Mouse (Mus musculus) erythroblast, adult 5-6 weeks (primary cell): ENCODE data around the gene Ywhae. TPM values are rescaled to one million over a fixed set of nuclear protein-coding genes. Genes with fewer than 3 reads are reported as not detected.

Experiments used
- ATAC-seq: replicated peaks from 2 replicates; pipeline ENCODE4 v1.8.0; 2016; ENCODE audit warnings: moderate number of reproducible peaks, mild to moderate bottlenecking, moderate TSS enrichment, inconsistent platforms; ENCODE audit not compliant: poor library complexity, low FRiP score, severe bottlenecking
- total RNA-seq, 2 experiments: library from RNA; stranded (forward) in 1 of 2; stranded (reverse) in 1 of 2; fragments of 150-400 nt in 1 of 2; fragments of 200-764, 138-1000 nt in 1 of 2; gene quantifications; 2 replicates each; pipeline versions ENCODE4 v1.2.3 to v1.2.4; 2015 to 2017; ENCODE audit warnings: low replicate concordance in 2 of 2

Ywhae gene
- total RNA-seq, 2 experiments from 2014 or later = 60.2 to 119 TPM

- ATAC-seq = no peak
These were observed 4.3 kb downstream of the Ywhae start for GRCm38 (mm10) chr11:75736978-75737377.

DNA sequence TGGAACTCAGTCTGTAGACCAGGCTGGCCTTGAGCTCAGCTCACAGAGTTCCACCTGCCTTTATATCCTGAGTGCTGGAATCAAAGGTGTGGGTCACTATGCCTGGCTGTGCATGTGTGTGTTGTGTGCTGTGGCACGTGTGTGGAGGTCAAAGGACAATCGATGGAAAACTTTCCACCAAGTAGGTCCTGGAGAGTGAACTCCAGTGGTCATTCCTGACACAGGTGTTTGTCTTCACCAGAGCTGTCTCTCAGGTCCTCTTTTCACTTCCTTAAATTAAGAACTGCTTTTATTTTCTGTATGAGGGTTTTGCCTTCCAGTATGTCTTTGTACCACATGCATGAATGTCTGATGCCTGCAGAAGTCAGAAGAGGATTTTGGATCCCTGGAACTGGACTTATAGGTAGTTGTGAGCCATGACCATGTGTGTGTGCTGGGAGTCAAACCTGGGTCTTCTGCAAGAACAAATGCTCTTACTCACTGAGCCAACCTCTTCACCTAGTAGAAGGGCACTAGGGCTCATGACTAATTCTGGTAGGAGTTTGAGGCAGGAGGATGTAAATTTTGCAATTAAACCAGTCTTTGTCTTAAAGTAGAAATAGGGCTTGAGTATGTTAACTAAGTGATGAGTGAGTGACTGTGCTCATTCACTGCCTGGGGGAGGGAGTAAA lies 5.3 kb downstream of the Ywhae start:
- no peak for ATAC-seq

GRCm38 (mm10) chr11:75738477-75738821 lies 5.8 kb downstream of the Ywhae start:
- no peak for ATAC-seq

GRCm38 (mm10) chr11:75740204-75740603 lies 7.5 kb downstream of the Ywhae start:
- ATAC-seq = no peak

DNA sequence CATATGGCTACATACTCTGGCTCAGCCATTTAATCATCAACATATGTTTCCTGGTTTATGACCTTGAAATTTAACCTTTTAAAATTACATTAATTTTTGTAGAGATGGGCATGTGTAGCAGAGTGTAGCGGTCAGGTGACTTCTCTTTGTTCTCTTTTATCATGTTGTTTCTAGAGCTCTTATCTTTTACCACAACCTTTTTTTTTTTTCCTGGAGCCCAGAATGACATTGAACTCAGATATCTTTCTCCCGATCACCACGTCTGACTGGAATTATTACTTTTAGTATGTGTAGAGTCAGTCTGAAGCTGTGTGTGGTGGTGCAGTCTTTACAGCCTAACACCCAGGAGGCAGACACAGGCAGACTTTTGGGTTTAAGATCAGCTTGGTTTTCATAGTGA lies 8.9 kb downstream of the Ywhae start:
- no peak for ATAC-seq

DNA sequence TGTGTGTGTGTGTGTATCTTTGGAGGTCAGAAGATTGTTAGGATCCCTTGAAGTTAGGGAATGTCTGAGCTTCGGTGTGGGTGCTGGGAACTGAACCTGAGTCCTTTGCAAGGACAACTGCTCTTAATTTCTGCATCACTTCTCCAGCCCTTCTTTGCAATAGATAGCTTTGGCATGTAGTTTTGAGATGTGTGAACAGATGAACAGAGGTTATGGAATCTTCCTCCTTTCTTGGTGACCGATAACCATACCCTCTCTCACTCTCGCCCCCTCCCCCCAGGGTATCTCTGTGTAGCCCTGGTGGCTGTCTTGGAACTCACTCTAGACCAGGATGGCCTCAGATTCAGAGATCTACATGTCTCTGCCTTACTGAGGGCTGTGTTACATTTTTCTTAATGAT lies 12.1 kb downstream of the Ywhae start:
- ATAC-seq = no peak

DNA sequence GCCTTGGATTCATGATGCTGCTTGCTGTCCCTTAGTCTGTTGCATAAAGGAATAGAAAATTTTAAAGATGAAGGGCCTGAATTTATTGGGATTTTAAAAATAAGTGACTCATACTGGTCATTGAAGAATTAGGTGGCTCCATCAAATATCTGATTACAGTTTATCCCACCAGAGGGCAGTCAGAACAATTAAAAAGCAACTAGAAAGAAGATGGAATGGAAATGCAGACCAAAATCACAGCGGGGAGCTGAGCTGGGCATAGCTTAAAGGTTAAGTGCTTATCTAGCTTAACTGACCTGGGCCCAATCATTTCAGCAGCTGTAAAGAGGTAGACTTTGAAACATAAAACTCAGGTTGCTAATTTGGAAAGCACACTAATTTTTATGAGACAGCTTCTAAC lies 17.9 kb downstream of the Ywhae start:
- ATAC-seq = no peak

DNA sequence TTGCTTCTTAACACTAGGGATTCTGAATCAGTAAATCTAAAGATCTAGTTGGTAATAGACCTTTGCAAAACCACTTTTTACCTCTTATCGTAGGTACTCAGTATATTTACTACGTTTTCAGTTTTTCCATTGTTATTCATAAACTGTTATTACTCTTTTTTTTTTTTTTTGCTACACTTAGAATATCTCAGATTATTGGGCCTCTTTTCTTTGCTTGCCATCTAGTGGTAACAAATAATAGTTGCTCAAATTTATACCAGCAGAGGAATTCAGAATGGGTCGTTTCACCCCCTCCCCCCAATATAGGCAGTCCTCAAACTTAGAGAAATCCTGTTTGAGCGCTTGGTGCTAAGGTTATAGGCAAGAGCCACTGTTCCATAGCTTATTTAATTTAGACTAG lies 18.4 kb downstream of the Ywhae start:
- ATAC-seq = no peak

GRCm38 (mm10) chr11:75756687-75757086 lies 24.0 kb downstream of the Ywhae start:
- ATAC-seq = no peak

DNA sequence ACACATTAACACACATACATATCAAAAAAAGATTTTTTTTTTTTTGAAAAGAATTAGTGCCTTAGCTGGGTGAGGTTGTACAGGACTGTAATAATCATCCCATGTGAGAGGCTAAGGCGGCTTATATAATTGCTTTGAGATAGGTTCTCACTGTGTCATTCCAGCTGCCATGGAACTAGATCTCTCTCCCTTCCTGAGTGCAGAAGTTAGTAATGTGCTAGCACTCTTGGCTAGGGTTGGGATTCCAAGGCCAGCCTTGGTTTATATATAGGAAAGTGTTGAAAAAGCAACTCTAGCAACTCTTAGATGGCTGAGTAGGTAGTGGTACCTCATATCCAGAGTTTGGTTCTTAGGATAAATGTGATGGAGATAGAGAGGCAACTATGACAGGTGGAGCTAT lies 25.9 kb downstream of the Ywhae start:
- no peak for ATAC-seq

- no peak for ATAC-seq
These were observed 28.1 kb downstream of the Ywhae start for GRCm38 (mm10) chr11:75760785-75761184.

DNA sequence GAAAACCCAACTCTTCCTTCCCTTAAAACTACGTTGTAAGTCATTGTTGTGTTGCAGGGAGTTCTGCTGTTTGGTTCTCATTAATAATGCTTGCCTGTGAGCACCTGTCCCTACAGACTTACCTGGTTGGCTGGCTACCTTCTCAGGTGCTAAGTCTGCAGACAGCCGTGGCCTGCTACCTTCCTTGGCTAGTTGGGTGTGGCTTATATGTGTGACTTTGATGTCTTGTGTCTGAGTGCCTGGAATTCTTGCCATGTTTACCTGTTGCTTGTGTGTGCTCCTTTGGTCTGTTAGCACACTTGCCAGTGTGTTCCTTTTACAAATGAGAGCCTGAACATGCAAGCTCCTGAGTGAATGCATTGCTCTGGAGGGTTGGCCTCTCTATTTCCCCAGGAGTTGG lies 30.0 kb downstream of the Ywhae start:
- no peak for ATAC-seq

GRCm38 (mm10) chr11:75764521-75765023 lies 31.9 kb downstream of the Ywhae start:
- no peak for ATAC-seq

- ATAC-seq = no peak
These were observed 32.5 kb downstream of the Ywhae start for GRCm38 (mm10) chr11:75765161-75765560.

DNA sequence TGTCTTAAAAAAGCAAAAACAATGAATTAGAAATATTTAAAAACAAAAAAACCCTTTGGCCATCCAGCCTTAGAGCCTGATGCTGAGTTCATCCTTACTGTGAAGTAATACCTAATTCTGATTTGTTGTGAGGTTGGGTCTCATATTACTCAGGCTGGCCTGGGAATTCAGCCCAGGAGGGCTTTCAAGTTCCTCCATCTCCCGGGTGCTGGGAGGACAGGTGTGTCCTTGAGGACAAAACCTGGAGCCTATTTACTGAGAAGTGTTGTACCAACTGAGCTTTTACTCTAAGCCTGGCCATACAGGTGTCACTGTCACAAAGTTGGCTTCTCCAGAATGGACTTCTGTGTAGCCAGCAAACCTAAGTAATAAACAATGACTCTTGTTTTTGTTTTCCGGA lies 34.3 kb downstream of the Ywhae start:
- no peak for ATAC-seq

DNA sequence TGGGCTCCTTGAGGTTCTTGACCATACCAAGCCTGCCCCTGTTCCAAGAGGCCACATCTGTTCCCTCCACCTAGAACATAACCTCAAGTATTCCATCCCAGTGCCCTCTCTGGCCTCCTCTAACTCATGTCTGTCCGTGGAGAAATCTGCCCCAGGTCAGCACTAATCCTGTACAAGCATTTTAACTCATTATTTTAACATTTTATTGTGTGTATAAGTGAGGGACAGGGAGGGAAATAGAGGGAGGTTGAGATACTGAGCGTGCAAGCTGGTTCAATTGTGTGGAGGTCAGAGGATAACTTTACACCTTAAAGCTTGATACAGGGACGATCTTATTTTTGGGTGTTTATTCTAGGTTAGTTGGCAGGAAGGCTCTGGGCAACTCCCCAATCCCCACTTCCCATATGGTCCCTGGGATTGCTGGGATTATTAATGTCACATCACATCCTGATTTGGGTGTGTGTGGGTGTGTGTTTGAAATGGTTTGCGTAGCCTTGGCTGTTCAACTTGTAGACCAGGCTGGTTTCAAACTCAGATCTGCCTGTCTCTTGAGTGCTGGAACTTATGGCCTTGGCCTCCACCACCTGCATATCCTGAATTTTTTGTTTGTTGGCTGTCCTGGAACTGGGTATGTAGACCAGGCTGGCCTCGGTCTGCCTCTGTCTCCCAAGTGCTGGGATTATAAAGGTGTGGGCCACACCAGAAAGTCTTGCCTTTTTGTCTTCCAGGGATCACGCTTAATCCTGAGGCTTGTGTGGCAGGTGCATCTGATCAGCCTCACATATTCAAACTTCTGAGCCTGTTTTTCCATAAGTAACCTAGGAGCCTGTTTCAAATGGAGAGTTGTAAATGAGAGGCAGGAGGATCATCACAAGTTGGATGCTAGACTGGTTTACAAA lies 35.7 kb downstream of the Ywhae start:
- ATAC-seq = no peak

DNA sequence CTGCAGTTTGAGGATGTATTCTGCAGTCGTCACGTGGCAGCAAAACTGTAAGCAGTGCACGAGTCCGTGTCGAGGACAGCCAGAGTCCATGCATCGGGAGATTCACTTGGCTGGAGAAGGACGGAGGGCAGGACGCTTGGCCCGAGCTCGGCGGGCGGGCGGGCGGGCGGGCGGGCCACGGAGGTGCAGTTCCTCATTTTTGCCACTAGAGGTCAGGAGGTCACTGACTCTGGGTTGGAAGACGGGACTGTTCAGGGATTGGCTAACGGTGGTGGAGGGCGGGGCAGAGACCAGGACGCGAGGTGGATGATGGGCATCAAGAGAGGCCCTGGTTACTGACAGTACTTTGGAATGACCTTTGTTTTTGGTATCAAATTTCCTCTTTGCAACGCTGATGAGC lies 36.5 kb downstream of the Ywhae start:
- ATAC-seq = peak; percentile 95

- no peak for ATAC-seq
These were observed 39.9 kb downstream of the Ywhae start for GRCm38 (mm10) chr11:75772562-75772961.

- ATAC-seq = no peak
These were observed 43.2 kb downstream of the Ywhae start for GRCm38 (mm10) chr11:75775919-75776318.

DNA sequence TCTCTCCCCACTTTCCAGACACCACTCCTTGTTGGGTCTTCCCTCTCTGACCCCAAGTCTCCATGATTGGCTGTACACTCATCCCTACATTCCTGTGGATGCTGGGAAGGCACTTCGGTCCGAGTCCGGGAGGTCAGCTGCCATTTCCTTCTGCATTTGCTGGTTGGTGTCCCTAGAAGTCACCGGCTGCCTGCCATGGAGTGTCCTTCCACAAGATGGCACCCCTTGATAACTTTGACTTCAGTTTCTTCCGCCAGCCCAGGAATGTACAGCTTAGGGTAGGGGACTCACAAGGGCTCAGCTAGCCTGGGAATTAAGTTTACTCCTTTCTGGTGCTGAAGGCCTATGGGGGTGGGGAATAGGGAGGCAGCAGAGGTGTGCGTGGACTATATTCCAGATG lies 49.2 kb downstream of the Ywhae start:
- no peak for ATAC-seq

GRCm38 (mm10) chr11:75783799-75784198 lies 51.1 kb downstream of the Ywhae start:
- ATAC-seq = no peak
